Mouse (Mus musculus): ENCODE data around the gene Lpp.

GRCm38 (mm10) chr16:24501628-24502294 is 108.5 kb downstream of the Lpp start:
- TF ChIP-seq GATA1 (IDR thresholded peaks at IDR 0.05; ENCODE audit: borderline replicate concordance, low read length): no peak
- no peak for TF ChIP-seq FLI1 (IDR thresholded peaks at IDR 0.05; ENCODE audit: low read length)

Data from megakaryocyte, embryonic 14.5 days (primary cell).